Mouse (Mus musculus) cerebellum, adult (tissue): ENCODE results near the gene Psmb6.
"Not testable (repeated sequence)": the region's sequence is repeated elsewhere in the genome, so short reads cannot be mapped to it uniquely, and the experiment has no call there.

Experiments used
- ATAC-seq: cut with Nextera tagmentation; 2 replicates; pipeline ENCODE4 v1.9.2; 2017; ENCODE audit warnings: mild to moderate bottlenecking, moderate library complexity, mixed read lengths; ENCODE audit not compliant: insufficient number of reproducible peaks, low FRiP score, low TSS enrichment

Gene Psmb6

GRCm38 (mm10) chr11:70564276-70564873 is 39.2 kb downstream of the Psmb6 start:
- ATAC-seq: no peak

- ATAC-seq: no peak
These were observed 41.4 kb downstream of the Psmb6 start for GRCm38 (mm10) chr11:70566586-70566985.

GRCm38 (mm10) chr11:70570614-70571013 is 45.4 kb downstream of the Psmb6 start:
- not testable (repeated sequence) for ATAC-seq

GRCm38 (mm10) chr11:70571641-70572040 is 46.5 kb downstream of the Psmb6 start:
- ATAC-seq: no peak

GRCm38 (mm10) chr11:70572348-70572902 is 47.3 kb downstream of the Psmb6 start:
- no peak for ATAC-seq

GRCm38 (mm10) chr11:70573872-70574271 is 48.7 kb downstream of the Psmb6 start:
- ATAC-seq: no peak

GRCm38 (mm10) chr11:70577201-70577600 is 52.0 kb downstream of the Psmb6 start:
- no peak for ATAC-seq
